Comparison of ENCODE assay signal across 19 mouse cellular contexts in the genomic region with DNA sequence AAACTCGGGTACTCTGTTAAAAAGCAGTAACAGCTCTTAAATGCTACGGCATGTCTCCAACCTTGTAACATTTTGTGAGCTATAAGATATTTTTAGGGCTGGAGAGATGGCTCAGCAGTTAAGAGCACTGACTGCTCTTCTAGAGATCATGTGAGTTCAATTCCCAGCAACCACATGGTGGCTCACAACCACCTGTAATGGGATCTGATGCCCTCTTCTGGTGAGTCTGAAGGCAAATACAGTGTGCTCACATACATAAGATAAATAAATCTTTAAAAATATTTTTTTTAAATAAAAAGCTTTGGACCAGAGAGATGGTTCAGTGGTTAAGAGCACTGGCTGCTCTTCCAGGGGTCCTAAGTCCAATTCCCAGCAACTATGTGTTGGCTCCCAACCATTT. TPM values are rescaled to one million over a fixed set of nuclear protein-coding genes. Genes with fewer than 3 reads are reported as not detected.
"Had no signal": no experiment of that assay in that cellular context is flagged by ENCODE, and none has a peak within 500 bp of the region (broad histone marks: within the 10 kb centered on the region; RNA-seq: fewer than 3 reads in every experiment).

No protein-coding gene starts in this region.

- DNase-seq: lung, adult 18-20 months; lung, embryonic 14.5 days; lung, postnatal 10 days; lung, postnatal 4 days; midbrain, embryonic 14.5 days; retina, postnatal 1 day; right cerebral cortex, adult 18-20 months; right cerebral cortex, postnatal 25 days; right cerebral cortex, postnatal 4 days; spleen, adult 18-20 months; thymus, adult 2 months; thymus, postnatal 25 days; thymus, postnatal 4 days had no signal

- ATAC-seq: midbrain, embryonic 16.5 days had no signal

- H3K36me3 ChIP-seq: midbrain, embryonic 10.5 days; midbrain, embryonic 12.5 days; neural tube, embryonic 13.5 days; neural tube, embryonic 15.5 days had no signal

- H3K9me3 ChIP-seq: midbrain, embryonic 10.5 days; midbrain, embryonic 12.5 days; neural tube, embryonic 13.5 days; neural tube, embryonic 15.5 days had no signal

- H3K9ac ChIP-seq: lung, embryonic 14.5 days; midbrain, embryonic 12.5 days; neural tube, embryonic 13.5 days; neural tube, embryonic 15.5 days had no signal

- H3K4me3 ChIP-seq: midbrain, embryonic 10.5 days; midbrain, embryonic 12.5 days; myocyte; neural tube, embryonic 13.5 days; neural tube, embryonic 15.5 days had no signal

- H3K4me2 ChIP-seq: lung, embryonic 14.5 days; midbrain, embryonic 12.5 days; neural tube, embryonic 13.5 days; neural tube, embryonic 15.5 days had no signal

- H3K27ac ChIP-seq: midbrain, embryonic 10.5 days; midbrain, embryonic 12.5 days; neural tube, embryonic 13.5 days; neural tube, embryonic 15.5 days had no signal

- H3K27me3 ChIP-seq: midbrain, embryonic 12.5 days; neural tube, embryonic 13.5 days; neural tube, embryonic 15.5 days had no signal

RNA-seq across cellular contexts. Expression of gene Tbc1d30, which starts 9.3 kb away (rescaled TPM):
- polyA plus RNA-seq: myocyte had no signal
